Mouse (Mus musculus): ENCODE results near the gene Jagn1. TPM values are rescaled to one million over a fixed set of nuclear protein-coding genes. Genes with fewer than 3 reads are reported as not detected.

Jagn1 gene
- total RNA-seq, 1 experiment: 119 TPM

- H3K4me3 ChIP-seq (ENCODE audit: insufficient read depth in 1 of 2, low read depth in 1 of 2, low read length in 2 of 2, poor library complexity in 1 of 2, severe bottlenecking in 1 of 2): peak overlapping the region; percentile 17 to 87; a peak in 3 of 4 replicates
- in situ Hi-C loops (cut with MboI; ENCODE audit: low sequenced_read_pairs in 2 of 2, unreplicated experiment in 2 of 2): no loop called here
- no peak for DNase-seq (ENCODE audit: low read depth, low spot score)
- H3K9ac ChIP-seq (ENCODE audit: insufficient read depth, low read depth, low read length, poor library complexity, severe bottlenecking): peak overlapping the region; percentile 57; the same call in 1 of the 2 replicates
- no peaks in the 10 kb centered on the region for H3K9me3 ChIP-seq (ENCODE audit: control insufficient read depth, insufficient read depth, low read depth, low read length)
- peaks cover 0 to 2% of the 10 kb centered on the region in 2 experiments; a peak in 1 of 4 replicates for H3K4me1 ChIP-seq (ENCODE audit: control insufficient read depth in 2 of 2, insufficient read depth in 2 of 2, low read length in 2 of 2, poor library complexity in 1 of 2)
- no peak overlapping the region for H3K27ac ChIP-seq (ENCODE audit: insufficient read depth, low read depth, low read length, poor library complexity, severe bottlenecking)
- peaks cover 8% of the 10 kb centered on the region for H3K36me3 ChIP-seq (ENCODE audit: control insufficient read depth, insufficient read depth, low read length, poor library complexity, severe bottlenecking)
- no peak for TF ChIP-seq MAFK (IDR thresholded peaks at IDR 0.05; ENCODE audit: insufficient read depth, low read depth, low read length)
- TF ChIP-seq HCFC1 (IDR thresholded peaks at IDR 0.05; ENCODE audit: borderline replicate concordance, insufficient read depth, low read length): no peak
- TF ChIP-seq ZNF384 (IDR thresholded peaks at IDR 0.05; ENCODE audit: low read depth, low read length): no peak
- TF ChIP-seq CHD2 (IDR thresholded peaks at IDR 0.05; ENCODE audit: low read depth, low read length): no peak
- TF ChIP-seq ZC3H11A (IDR thresholded peaks at IDR 0.05; ENCODE audit: borderline replicate concordance, low read depth, low read length): no peak
Observed at GRCm38 (mm10) chr6:113442087-113442441, 305 bp upstream of the Jagn1 start.

DNA sequence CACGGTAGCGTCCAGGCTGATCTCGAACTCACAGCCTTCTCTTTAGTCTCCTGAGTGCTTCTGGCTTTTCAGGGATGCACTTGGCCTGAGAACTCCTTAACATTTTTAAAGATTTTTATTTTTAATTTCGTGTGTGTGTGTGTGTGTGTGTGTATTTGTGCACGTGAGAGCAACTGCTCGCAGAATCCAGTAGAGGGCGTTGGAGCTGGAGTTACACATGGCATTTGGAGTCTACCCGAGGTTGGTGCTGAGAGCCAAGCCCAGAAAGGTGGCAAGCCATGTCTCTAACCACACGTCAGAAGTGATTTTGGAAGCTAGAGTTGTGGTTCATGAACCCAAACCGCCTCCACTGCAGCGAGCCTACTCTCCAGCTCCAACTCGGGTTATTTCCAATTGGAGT is 722 bp downstream of the Jagn1 start:
- peak overlapping the region; percentile 87 to 92 for H3K4me3 ChIP-seq (ENCODE audit: insufficient read depth in 1 of 2, low read depth in 1 of 2, low read length in 2 of 2, poor library complexity in 1 of 2, severe bottlenecking in 1 of 2)
- TF ChIP-seq MAFK (IDR thresholded peaks at IDR 0.05; ENCODE audit: insufficient read depth, low read depth, low read length) (no peak), ZNF384 (IDR thresholded peaks at IDR 0.05; ENCODE audit: low read depth, low read length) (no peak), ZC3H11A (IDR thresholded peaks at IDR 0.05; ENCODE audit: borderline replicate concordance, low read depth, low read length) (no peak), CHD2 (IDR thresholded peaks at IDR 0.05; ENCODE audit: low read depth, low read length) (no peak), HCFC1 (IDR thresholded peaks at IDR 0.05; ENCODE audit: borderline replicate concordance, insufficient read depth, low read length) (no peak)
- H3K27ac ChIP-seq (ENCODE audit: insufficient read depth, low read depth, low read length, poor library complexity, severe bottlenecking): peak overlapping the region; percentile 51; the same call in 1 of the 2 replicates
- peaks cover 16% of the 10 kb centered on the region for H3K36me3 ChIP-seq (ENCODE audit: control insufficient read depth, insufficient read depth, low read length, poor library complexity, severe bottlenecking)
- H3K9ac ChIP-seq (ENCODE audit: insufficient read depth, low read depth, low read length, poor library complexity, severe bottlenecking): peak overlapping the region; percentile 92
- peaks cover 0 to 2% of the 10 kb centered on the region in 2 experiments; a peak in 1 of 4 replicates for H3K4me1 ChIP-seq (ENCODE audit: control insufficient read depth in 2 of 2, insufficient read depth in 2 of 2, low read length in 2 of 2, poor library complexity in 1 of 2)
- H3K9me3 ChIP-seq (ENCODE audit: control insufficient read depth, insufficient read depth, low read depth, low read length): no peaks in the 10 kb centered on the region
- peak; percentile 59 for DNase-seq (ENCODE audit: low read depth, low spot score)
- in situ Hi-C loops (cut with MboI; ENCODE audit: low sequenced_read_pairs in 2 of 2, unreplicated experiment in 2 of 2): no loop called here

- Histone ChIP-seq H3K27ac (ENCODE audit: insufficient read depth, low read depth, low read length, poor library complexity, severe bottlenecking) (no peak overlapping the region), H3K4me1 (ENCODE audit: control insufficient read depth in 2 of 2, insufficient read depth in 2 of 2, low read length in 2 of 2, poor library complexity in 1 of 2) (peaks cover 0 to 2% of the 10 kb centered on the region in 2 experiments; a peak in 1 of 4 replicates), H3K9me3 (ENCODE audit: control insufficient read depth, insufficient read depth, low read depth, low read length) (no peaks in the 10 kb centered on the region), H3K36me3 (ENCODE audit: control insufficient read depth, insufficient read depth, low read length, poor library complexity, severe bottlenecking) (peaks cover 19% of the 10 kb centered on the region), H3K4me3 (ENCODE audit: insufficient read depth in 1 of 2, low read depth in 1 of 2, low read length in 2 of 2, poor library complexity in 1 of 2, severe bottlenecking in 1 of 2) (no peak overlapping the region), H3K9ac (ENCODE audit: insufficient read depth, low read depth, low read length, poor library complexity, severe bottlenecking) (no peak overlapping the region)
- no peak for DNase-seq (ENCODE audit: low read depth, low spot score)
- TF ChIP-seq ZC3H11A (IDR thresholded peaks at IDR 0.05; ENCODE audit: borderline replicate concordance, low read depth, low read length) (no peak), MAFK (IDR thresholded peaks at IDR 0.05; ENCODE audit: insufficient read depth, low read depth, low read length) (no peak), ZNF384 (IDR thresholded peaks at IDR 0.05; ENCODE audit: low read depth, low read length) (no peak), HCFC1 (IDR thresholded peaks at IDR 0.05; ENCODE audit: borderline replicate concordance, insufficient read depth, low read length) (no peak), CHD2 (IDR thresholded peaks at IDR 0.05; ENCODE audit: low read depth, low read length) (no peak)
- in situ Hi-C loops (cut with MboI; ENCODE audit: low sequenced_read_pairs in 2 of 2, unreplicated experiment in 2 of 2): no loop called here
Observed at GRCm38 (mm10) chr6:113444207-113444965, 2.0 kb downstream of the Jagn1 start.

DNA sequence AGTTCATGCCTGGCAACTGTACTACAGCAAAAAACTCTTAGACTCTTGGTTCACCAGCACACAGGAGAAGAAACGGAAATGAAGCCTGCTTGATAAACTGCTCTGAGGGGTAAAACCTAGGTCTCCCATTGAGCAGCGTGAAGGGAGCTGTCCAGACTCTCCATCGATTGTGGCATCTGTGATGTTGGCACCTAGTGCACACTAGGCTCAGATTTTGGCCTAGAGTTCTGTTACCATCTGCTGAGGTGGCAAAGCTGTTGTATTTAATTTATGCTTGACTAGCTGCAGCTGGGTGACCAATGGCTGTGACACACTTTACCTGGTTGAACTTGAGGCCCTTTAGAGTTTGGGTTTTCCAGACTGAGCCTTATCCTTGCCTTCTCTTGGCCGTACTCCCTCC is 5.3 kb downstream of the Jagn1 start:
- in situ Hi-C loops (cut with MboI; ENCODE audit: low sequenced_read_pairs in 2 of 2, unreplicated experiment in 2 of 2): no loop called here
- no peak for DNase-seq (ENCODE audit: low read depth, low spot score)
- Histone ChIP-seq H3K27ac (ENCODE audit: insufficient read depth, low read depth, low read length, poor library complexity, severe bottlenecking) (no peak overlapping the region), H3K4me3 (ENCODE audit: insufficient read depth in 1 of 2, low read depth in 1 of 2, low read length in 2 of 2, poor library complexity in 1 of 2, severe bottlenecking in 1 of 2) (no peak overlapping the region), H3K9ac (ENCODE audit: insufficient read depth, low read depth, low read length, poor library complexity, severe bottlenecking) (no peak overlapping the region), H3K4me1 (ENCODE audit: control insufficient read depth in 2 of 2, insufficient read depth in 2 of 2, low read length in 2 of 2, poor library complexity in 1 of 2) (peaks cover 0 to 2% of the 10 kb centered on the region in 2 experiments; a peak in 1 of 4 replicates), H3K36me3 (ENCODE audit: control insufficient read depth, insufficient read depth, low read length, poor library complexity, severe bottlenecking) (peaks cover 19% of the 10 kb centered on the region), H3K9me3 (ENCODE audit: control insufficient read depth, insufficient read depth, low read depth, low read length) (no peaks in the 10 kb centered on the region)
- TF ChIP-seq ZNF384 (IDR thresholded peaks at IDR 0.05; ENCODE audit: low read depth, low read length) (no peak), CHD2 (IDR thresholded peaks at IDR 0.05; ENCODE audit: low read depth, low read length) (no peak), HCFC1 (IDR thresholded peaks at IDR 0.05; ENCODE audit: borderline replicate concordance, insufficient read depth, low read length) (no peak), ZC3H11A (IDR thresholded peaks at IDR 0.05; ENCODE audit: borderline replicate concordance, low read depth, low read length) (no peak), MAFK (IDR thresholded peaks at IDR 0.05; ENCODE audit: insufficient read depth, low read depth, low read length) (no peak)
